Mouse (Mus musculus): ENCODE data around the gene Agpat4. TPM values are rescaled to one million over a fixed set of nuclear protein-coding genes. Genes with fewer than 3 reads are reported as not detected.

Gene Agpat4
- polyA plus RNA-seq, 1 experiment from 2014 or later, result 45.0 TPM

DNA sequence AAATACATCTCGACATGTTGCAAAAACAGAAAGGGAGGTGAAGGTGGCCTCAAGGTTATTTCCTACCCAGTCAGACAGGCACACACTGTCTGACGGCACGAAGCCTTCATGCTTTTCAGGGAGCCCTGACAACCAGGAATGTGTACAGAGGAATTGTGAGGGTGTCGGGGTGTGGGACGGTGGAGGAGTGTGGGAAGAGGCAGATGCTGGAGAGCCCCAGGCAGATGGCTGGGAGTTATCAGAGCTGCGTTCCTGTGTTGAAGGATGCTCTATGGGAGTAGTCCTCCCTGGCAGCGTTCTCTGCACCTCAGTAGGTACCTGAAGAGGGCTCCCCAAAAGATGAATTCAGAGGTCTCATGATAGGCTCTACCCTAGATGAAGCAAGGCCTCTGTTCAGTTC is 45.4 kb downstream of the Agpat4 start:
- no peak overlapping the region for H3K4me3 ChIP-seq
- H3K4me1 ChIP-seq, result peaks cover 29% of the 10 kb centered on the region
- H3K4me2 ChIP-seq (replicated peaks), result no peak overlapping the region
- H3K27ac ChIP-seq, result no peak overlapping the region
- 0 out of 2 replicates have a peak, but pooled peaks cover 8% of the 10 kb centered on the region for H3K36me3 ChIP-seq
- H3K9ac ChIP-seq, result no peak overlapping the region
- H3K27me3 ChIP-seq, result no peaks in the 10 kb centered on the region
- 68% methylated on average over 7 of the region's 7 CpGs for WGBS
- 0 out of 2 replicates have a peak, but pooled peaks have one; percentile 21 for ATAC-seq (ENCODE audit: low FRiP score)
- no peaks in the 10 kb centered on the region for H3K9me3 ChIP-seq (replicated peaks)

DNA sequence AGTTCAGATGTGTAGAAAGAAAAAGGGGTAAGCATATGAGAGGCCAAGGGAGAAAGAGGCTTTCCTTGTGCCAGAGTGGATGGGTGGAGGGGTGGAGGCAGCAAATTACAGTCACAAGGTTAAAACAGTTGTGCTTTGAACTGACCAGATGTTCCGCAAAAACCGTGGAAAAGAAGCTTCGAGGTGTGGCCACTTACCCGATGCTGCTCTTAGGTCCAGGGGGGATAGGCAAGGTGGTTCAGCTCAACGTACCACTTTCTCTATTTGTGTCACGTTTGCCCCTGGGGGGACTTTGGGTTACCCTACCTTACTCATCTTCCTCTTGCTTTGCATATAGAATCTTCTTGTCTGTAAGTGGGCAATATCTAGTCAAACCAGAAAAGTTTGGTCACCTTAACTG is 46.0 kb downstream of the Agpat4 start:
- Histone ChIP-seq H3K9ac (no peak overlapping the region), H3K9me3 (replicated peaks) (no peaks in the 10 kb centered on the region), H3K27me3 (no peaks in the 10 kb centered on the region), H3K4me1 (peaks cover 35% of the 10 kb centered on the region), H3K27ac (no peak overlapping the region), H3K36me3 (0 out of 2 replicates have a peak, but pooled peaks cover 6% of the 10 kb centered on the region), H3K4me3 (no peak overlapping the region), H3K4me2 (replicated peaks) (no peak overlapping the region)
- ATAC-seq (ENCODE audit: low FRiP score), result no peak
- 93% methylated on average over 6 of the region's 6 CpGs for WGBS

DNA sequence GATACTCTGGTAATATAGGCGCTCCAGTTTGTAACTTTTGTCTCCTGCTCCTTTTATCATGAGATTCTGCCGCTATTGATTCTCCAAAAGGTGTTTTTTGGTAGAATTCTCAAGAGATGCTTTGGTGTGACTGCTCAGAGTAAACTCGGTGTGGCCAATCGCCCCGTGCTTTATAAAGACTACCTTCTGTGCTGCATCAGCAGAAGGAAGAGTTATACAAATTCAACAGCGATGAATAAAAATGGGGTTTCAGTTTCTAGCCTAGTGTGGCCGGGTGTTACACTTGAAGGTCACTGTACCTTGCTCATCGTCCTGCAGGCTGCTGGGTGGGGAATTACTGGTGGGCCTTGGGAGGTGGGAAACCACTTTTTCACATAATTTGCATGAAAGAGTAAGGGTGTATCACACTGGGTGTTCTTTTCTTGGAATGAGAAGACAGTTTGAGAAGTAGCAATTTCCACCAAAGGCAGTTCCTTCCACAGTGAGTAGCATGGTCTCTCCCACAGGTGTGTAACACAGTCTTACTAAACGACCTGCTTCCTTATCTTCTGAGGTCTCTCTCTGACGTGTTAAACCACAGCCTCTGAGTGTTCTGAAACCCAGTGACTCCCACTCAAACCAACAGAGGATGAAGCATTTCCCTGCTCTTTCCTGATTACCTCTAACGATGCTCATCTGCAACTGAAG is 46.6 kb downstream of the Agpat4 start:
- Histone ChIP-seq H3K36me3 (0 out of 2 replicates have a peak, but pooled peaks cover 6% of the 10 kb centered on the region), H3K27ac (no peak overlapping the region), H3K9me3 (replicated peaks) (no peaks in the 10 kb centered on the region), H3K9ac (no peak overlapping the region), H3K4me3 (no peak overlapping the region), H3K4me2 (replicated peaks) (no peak overlapping the region), H3K4me1 (peaks cover 38% of the 10 kb centered on the region), H3K27me3 (no peaks in the 10 kb centered on the region)
- WGBS, result 90% methylated on average over 11 of the region's 11 CpGs
- no peak for ATAC-seq (ENCODE audit: low FRiP score)

DNA sequence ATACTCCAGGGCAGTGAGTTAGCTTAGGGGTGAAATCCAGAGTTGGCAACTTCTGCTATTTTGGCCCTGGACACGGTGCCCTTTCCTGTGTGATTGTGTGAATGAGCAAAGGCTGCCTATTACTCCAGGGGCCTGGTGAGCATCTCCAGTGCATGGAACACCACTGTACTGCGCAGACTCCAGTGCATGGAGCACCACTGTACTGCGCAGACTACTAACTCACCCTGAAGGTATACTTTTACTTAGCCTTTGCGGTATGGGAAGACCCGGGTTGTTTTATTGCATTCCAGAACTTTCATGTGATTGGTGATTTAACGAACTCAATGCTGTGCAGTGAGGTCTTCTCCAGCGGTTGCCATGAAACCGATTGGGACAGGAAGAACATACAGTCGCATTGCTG is 47.2 kb downstream of the Agpat4 start:
- no peaks in the 10 kb centered on the region for H3K9me3 ChIP-seq (replicated peaks)
- H3K27me3 ChIP-seq, result no peaks in the 10 kb centered on the region
- ATAC-seq (ENCODE audit: low FRiP score), result no peak
- 94% methylated on average over 9 of the region's 9 CpGs for WGBS
- no peak overlapping the region for H3K27ac ChIP-seq
- 0 out of 2 replicates have a peak, but pooled peaks cover 6% of the 10 kb centered on the region for H3K36me3 ChIP-seq
- H3K4me1 ChIP-seq, result peaks cover 41% of the 10 kb centered on the region
- no peak overlapping the region for H3K4me2 ChIP-seq (replicated peaks)
- no peak overlapping the region for H3K9ac ChIP-seq
- no peak overlapping the region for H3K4me3 ChIP-seq

DNA sequence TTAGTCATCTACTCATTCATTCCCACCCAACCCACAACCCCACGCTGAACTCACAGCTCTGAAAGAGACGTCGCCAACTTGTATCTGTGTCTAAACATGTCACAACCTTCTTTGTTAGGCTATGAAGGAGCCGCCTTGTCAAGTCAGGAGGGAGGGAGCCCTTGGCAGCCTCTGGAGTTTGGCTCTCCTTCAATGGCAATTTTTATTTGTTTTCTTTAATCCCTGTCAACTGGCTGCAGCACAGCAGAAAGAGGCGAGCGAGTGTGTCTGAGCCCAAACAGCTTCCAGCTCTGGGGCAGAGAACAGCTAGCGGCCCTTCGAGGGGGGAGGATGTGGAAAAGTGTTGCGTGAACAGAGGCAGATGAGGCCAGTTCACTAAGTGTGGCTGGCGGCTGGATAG is 50.0 kb downstream of the Agpat4 start:
- ATAC-seq (ENCODE audit: low FRiP score), result peak; percentile 51
- Histone ChIP-seq H3K9ac (no peak overlapping the region), H3K27me3 (no peaks in the 10 kb centered on the region), H3K4me2 (replicated peaks) (no peak overlapping the region), H3K36me3 (0 out of 2 replicates have a peak, but pooled peaks cover 8% of the 10 kb centered on the region), H3K4me1 (peaks cover 36% of the 10 kb centered on the region), H3K4me3 (no peak overlapping the region), H3K9me3 (replicated peaks) (no peaks in the 10 kb centered on the region), H3K27ac (0 out of 2 replicates have a peak overlapping the region, but pooled peaks have one; percentile 41)
- WGBS, result 52% methylated on average over 10 of the region's 10 CpGs

DNA sequence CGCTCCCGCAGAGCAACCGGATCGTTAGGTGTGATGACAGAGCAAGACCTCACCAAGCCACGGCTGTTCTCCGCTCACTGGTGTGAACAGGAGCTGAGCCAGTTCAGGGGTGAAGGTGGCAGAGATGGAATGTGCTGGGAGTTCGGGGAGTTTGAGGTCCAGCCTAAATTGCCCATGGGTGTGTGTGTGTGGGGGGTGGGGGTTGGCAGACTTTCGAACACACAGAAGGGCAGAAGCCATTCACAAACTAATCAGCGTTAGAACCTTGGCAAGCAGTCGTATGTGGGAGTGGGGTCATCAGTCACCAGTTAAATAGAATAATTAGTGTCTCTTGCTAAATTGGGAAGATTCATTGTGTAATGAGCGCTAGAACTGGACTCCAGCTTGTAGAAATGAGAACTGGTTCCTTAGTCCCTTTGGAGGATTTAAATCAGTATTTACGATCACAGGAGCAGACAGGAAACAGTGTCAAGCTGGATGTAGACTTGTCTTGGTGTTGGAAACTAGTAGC is 50.9 kb downstream of the Agpat4 start:
- no peaks in the 10 kb centered on the region for H3K9me3 ChIP-seq (replicated peaks)
- H3K4me3 ChIP-seq, result no peak overlapping the region
- H3K27ac ChIP-seq, result no peak overlapping the region
- H3K4me2 ChIP-seq (replicated peaks), result no peak overlapping the region
- peaks cover 16% of the 10 kb centered on the region; the same call in 1 of the 2 replicates for H3K36me3 ChIP-seq
- no peak overlapping the region for H3K9ac ChIP-seq
- H3K4me1 ChIP-seq, result peaks cover 28% of the 10 kb centered on the region
- H3K27me3 ChIP-seq, result no peaks in the 10 kb centered on the region
- WGBS, result 76% methylated on average over 12 of the region's 12 CpGs
- ATAC-seq (ENCODE audit: low FRiP score), result no peak

DNA sequence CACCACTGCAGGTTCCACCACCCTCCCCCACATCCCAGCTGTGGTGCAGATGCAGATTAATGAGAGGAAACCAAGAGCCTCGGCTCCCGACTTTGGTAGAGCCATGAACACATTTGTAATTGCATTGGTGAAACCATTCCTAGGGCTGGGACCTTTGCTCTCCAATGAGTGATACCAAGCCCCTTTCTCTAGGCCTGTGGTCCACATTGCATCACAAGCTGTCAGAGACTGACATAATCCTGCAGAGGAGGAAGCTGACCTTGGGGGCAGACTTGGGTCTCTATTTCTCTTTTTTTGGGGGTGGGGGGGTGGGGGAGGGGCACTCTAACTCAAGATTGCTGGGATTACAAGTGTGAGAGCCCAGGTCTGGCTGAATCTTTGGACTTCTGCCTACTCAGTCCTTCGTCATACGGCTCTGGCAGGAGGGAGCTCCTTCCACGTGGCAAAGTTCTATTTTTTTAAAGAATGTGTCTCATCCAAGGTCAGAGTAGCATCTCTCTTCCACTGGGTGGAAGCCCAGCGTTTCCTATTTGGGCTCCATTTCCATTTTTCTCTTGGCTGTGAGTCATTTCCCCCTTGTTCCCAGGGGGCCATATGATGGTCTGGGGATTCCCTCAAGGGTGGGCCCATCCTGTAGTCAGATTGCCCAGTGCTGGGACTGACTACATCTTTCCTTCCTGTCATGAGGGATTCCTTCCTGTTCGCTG is 52.4 kb downstream of the Agpat4 start:
- no peak overlapping the region for H3K27ac ChIP-seq
- peaks cover 28% of the 10 kb centered on the region for H3K4me1 ChIP-seq
- no peaks in the 10 kb centered on the region for H3K27me3 ChIP-seq
- no peak overlapping the region for H3K4me3 ChIP-seq
- ATAC-seq (ENCODE audit: low FRiP score), result no peak
- H3K9me3 ChIP-seq (replicated peaks), result no peaks in the 10 kb centered on the region
- peaks cover 13% of the 10 kb centered on the region; the same call in 1 of the 2 replicates for H3K36me3 ChIP-seq
- 59% methylated on average over 7 of the region's 7 CpGs for WGBS
- no peak overlapping the region for H3K4me2 ChIP-seq (replicated peaks)
- H3K9ac ChIP-seq, result no peak overlapping the region

DNA sequence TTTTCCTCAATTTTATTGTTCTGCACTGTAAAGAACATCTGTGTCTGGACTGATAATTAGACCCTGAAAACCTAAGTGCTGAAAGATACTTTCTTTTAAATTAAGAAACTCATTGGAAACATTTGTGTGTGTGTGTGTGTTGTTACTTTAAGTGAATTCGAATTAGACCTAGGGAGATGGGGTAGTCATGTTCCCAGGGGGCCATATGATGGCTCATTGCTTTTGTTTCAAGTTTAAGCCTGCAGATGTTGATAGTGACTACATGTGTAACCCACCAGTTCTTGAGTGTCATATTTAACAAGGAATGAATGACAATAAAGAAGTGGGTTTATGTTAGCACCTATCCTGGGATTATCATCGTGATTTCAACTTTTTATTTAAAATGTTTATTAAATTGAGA is 53.2 kb downstream of the Agpat4 start:
- WGBS, result 92% methylated on average over 2 of the region's 2 CpGs
- Histone ChIP-seq H3K9me3 (replicated peaks) (no peaks in the 10 kb centered on the region), H3K27ac (no peak overlapping the region), H3K4me2 (replicated peaks) (no peak overlapping the region), H3K27me3 (no peaks in the 10 kb centered on the region), H3K4me3 (no peak overlapping the region), H3K4me1 (peaks cover 28% of the 10 kb centered on the region), H3K9ac (no peak overlapping the region), H3K36me3 (peaks cover 13% of the 10 kb centered on the region; the same call in 1 of the 2 replicates)
- ATAC-seq (ENCODE audit: low FRiP score), result no peak

DNA sequence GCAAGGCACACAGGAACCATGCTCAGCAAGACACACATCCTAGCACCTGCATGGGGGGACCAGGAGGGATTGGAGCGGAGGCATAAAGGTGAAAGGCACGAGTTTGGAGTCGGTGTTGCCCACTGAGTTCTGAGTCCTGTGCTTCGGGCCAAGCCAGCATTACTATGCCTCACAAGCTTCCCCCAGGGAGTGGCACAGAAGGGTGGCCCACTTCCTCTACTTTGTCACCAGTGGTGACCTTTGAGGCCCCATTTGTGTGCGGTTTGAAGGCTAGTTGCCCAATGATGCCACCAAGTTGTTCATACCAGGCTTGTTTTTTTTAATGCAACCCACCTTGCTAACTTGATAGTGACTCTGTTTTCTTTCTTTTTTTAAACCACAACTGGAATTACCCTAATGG is 55.7 kb downstream of the Agpat4 start:
- Histone ChIP-seq H3K36me3 (peaks cover 18% of the 10 kb centered on the region), H3K4me2 (replicated peaks) (no peak overlapping the region), H3K9me3 (replicated peaks) (0 out of 2 replicates have a peak, but pooled peaks cover 4% of the 10 kb centered on the region), H3K27me3 (no peaks in the 10 kb centered on the region), H3K4me3 (no peak overlapping the region), H3K4me1 (peaks cover 14% of the 10 kb centered on the region), H3K27ac (no peak overlapping the region), H3K9ac (no peak overlapping the region)
- WGBS, result 96% methylated on average over 5 of the region's 5 CpGs
- ATAC-seq (ENCODE audit: low FRiP score), result no peak

DNA sequence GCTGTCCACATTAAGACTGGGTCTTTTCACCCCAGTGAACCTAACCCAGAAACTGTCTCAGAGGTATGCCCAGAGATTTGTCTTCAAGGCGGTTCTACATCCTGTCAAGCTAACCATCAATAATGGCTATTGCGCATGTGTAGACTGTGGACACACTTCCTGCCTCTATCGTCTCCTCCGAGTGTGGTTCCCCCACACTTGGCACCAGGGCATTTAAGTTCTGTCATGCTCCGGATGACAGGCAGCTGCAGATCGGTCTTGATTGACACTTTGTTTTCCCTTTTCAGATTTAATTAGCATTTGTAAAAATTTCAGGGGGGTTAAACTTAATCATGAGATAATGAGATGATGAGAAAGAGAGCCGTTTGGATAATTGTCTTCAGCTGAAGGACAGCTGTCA is 56.4 kb downstream of the Agpat4 start:
- 75% methylated on average over 7 of the region's 7 CpGs for WGBS
- H3K4me1 ChIP-seq, result 0 out of 2 replicates have a peak, but pooled peaks cover 8% of the 10 kb centered on the region
- peaks cover 18% of the 10 kb centered on the region for H3K36me3 ChIP-seq
- no peak overlapping the region for H3K4me3 ChIP-seq
- 0 out of 2 replicates have a peak, but pooled peaks cover 4% of the 10 kb centered on the region for H3K9me3 ChIP-seq (replicated peaks)
- H3K27ac ChIP-seq, result no peak overlapping the region
- no peak overlapping the region for H3K9ac ChIP-seq
- H3K4me2 ChIP-seq (replicated peaks), result no peak overlapping the region
- no peak for ATAC-seq (ENCODE audit: low FRiP score)
- no peaks in the 10 kb centered on the region for H3K27me3 ChIP-seq

DNA sequence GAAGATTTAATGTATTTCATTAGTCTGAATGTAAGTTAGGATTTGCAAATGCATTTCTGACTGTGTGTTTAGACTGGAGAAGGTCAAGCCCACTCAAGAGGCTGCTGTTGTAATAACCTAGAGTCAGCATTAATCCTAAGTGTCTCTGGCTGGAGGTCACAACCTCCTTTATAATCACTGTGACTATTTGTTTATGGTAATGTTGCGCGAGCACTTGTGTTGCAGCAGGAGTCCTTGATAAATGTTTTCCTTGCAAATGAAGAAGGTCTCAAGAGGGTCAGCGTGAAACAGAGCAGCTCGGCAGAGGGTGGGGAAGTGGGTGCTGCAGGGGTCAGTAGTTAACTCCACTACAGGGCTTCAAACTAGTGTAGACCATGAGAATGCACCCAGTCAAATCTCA is 57.1 kb downstream of the Agpat4 start:
- Histone ChIP-seq H3K9ac (no peak overlapping the region), H3K4me3 (no peak overlapping the region), H3K4me2 (replicated peaks) (no peak overlapping the region), H3K27me3 (no peaks in the 10 kb centered on the region), H3K4me1 (peaks cover 7% of the 10 kb centered on the region; the same call in 1 of the 2 replicates), H3K9me3 (replicated peaks) (0 out of 2 replicates have a peak, but pooled peaks cover 4% of the 10 kb centered on the region), H3K36me3 (peaks cover 18% of the 10 kb centered on the region), H3K27ac (no peak overlapping the region)
- ATAC-seq (ENCODE audit: low FRiP score), result no peak
- WGBS, result 75% methylated on average over 4 of the region's 4 CpGs

DNA sequence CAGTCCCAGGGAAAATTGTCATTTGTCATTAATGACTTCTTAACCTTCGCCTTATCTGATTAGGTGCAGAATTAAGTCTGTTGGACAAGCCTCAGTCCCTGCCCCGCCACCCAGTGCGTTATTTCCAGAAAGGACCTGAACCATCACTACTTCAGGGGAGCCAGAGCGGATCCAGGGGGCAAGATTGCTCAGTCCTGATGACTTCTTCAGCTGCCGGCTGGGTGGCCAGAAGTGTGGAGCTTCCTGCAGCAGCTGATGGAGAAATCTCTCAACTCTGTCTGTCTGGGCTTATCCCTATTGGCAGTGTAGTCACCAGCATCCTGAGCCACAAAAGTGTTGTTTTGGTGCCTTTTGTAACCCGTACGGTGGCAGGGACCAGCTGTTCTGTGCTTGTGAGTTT is 60.8 kb downstream of the Agpat4 start:
- Histone ChIP-seq H3K36me3 (peaks cover 9% of the 10 kb centered on the region), H3K27ac (no peak overlapping the region), H3K4me2 (replicated peaks) (no peak overlapping the region), H3K9ac (no peak overlapping the region), H3K9me3 (replicated peaks) (0 out of 2 replicates have a peak, but pooled peaks cover 4% of the 10 kb centered on the region), H3K4me3 (no peak overlapping the region), H3K27me3 (no peaks in the 10 kb centered on the region), H3K4me1 (peaks cover 3% of the 10 kb centered on the region; the same call in 1 of the 2 replicates)
- no peak for ATAC-seq (ENCODE audit: low FRiP score)
- WGBS, result 86% methylated on average over 7 of the region's 7 CpGs
